Mouse (Mus musculus) naive thymus-derived CD4-positive, alpha-beta T cell, adult 5 months (primary cell): ENCODE results near the gene Abhd17b. TPM values are rescaled to one million over a fixed set of nuclear protein-coding genes. Genes with fewer than 3 reads are reported as not detected.

Experiments
- polyA plus RNA-seq: library from polyadenylated mRNA; unstranded; fragments of 100-300 nt; shearing (Covaris generic); gene quantifications from one replicate; pipeline ENCODE4 v1.2.1, GENCODE M21; 2017

Gene Abhd17b
- 45.4 TPM for polyA plus RNA-seq

DNA sequence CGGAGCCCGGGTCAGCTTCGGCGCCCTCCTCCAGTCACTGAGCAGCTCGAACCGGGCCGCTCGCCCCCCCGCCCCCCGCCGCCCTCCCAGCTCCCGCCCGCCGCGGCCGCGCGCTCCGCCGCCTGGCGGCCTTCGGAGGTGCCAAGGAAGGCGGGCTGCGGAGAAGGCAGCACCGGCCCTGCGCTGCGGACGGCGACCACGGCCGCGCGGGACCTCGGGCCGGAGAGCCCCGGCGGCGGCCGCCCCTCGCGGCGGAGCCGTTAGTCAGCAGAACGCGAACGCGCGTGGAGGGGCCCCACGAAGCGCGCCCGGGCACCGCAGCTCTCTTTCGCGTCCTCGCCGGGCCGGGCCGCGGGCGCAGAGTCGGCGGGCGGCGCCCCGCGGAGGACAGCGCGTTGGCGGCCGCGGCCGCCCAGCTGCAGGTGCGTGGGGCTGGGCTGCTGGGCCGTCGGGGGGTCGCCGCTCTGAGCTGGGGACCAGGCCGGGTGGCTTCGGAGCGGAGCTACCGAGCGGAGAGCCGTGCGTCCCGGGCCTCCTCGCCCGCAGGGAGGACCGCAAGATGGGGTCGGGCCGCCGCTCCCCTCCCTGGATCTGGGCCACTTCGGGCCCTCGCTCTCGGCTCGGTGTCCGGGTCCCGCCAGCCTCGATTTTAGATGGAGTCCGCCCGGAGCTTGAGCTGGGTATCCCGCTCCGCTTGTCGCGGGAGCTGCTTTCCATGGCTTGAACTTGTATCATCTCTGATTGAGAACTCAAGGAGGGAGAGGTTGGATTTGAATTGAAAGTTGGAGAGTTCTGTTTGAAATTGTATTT lies at the start of gene Abhd17b:
TSS of gene Abhd17b (plus strand) at position 14 of the 810 bp plus-strand sequence.

DNA sequence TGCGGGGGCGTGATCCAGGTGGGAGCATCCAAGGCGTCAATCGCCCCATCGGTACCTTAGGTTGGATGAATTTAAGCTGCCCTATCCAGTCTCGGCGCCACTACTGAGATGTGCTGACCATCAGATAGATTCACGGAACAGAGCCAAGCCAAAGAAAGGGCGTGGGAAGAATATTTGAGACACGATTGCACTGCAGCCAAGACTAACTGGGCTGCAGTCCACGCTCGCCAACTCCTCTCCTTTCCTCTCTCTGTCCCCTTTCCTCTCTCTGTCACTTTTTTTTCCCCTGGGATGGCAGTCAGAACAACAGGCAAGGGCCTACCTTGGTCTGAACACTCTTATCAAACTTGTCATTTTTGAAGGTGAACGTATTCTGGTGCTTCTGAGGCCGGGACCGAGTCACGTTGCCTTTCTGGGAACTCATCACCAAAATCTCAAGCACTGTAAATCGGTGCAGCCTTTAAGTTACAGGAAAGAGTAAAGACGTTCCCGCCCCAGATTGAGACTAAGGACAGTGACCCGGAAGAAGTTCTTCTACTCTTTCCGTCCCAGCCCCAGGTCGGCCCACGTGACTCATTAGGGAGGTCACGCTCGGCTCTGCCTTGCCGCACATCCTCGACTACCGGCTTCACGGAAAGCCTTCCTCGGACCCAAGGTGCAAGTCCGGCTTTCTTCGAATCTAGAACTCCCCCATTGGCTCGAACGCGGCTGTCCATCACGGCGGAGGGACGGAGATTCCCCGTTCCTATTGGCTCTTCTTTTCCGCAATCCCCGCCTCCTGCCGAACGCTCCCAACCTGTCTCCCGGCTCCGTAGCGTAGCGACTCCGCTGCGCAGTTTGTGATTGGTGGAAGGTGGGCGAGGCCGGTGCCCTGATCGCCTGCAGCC lies 457 bp upstream of the Abhd17b start, which contains the start of gene 1110059E24Rik:
TSS of gene 1110059E24Rik (minus strand) at position 692 of the 887 bp plus-strand sequence.

Other genes with a start within 250 kb of the Abhd17b start
- gene Gda, start 179.7 kb upstream of the Abhd17b start, polyA plus RNA-seq: not detected
- 20.3 TPM for gene 1110059E24Rik, start 209 bp upstream of the Abhd17b start, polyA plus RNA-seq
- gene Cemip2, start 125.2 kb downstream of the Abhd17b start, polyA plus RNA-seq: 3.0 TPM